Comparison of ENCODE assay signal across 8 mouse cellular contexts in the genomic region with DNA sequence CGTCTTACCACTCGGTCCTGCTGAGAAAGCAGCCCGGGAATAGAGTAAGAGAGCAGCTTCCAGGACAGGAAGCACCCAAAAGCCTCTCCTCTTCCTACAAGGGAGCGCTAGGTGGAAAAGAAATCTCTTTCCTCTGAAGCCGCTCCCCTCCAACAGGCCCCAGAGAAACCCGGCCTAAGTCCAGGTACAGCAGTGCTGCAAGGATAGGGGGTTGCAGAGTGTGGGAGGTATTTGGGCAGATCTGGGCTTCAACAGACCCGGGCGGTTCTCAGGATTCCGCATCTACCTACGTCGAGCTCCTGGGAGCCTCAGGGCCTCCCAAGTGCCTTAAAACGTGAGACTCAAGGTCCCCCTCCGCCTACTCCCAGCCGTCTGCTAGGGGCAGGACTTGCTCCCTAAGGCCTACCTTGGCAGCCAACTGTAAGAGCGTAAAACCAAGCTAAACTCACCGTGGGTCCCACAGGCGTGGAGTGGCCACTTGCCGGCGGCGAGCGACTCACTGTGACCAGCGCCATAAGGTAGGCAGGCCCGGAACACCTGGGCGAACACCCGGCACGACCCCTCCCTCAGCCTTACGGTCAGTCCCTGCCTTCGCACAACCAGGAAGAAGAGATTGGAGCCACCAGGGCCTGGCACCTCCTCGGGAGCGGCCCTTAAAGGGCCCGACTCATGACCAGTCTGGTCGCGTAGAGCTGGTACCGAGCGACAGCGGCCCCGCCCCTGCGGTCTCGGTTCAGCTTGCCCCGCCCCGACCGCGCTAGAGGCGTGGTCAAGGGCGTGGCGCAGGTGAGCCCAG. TPM values are rescaled to one million over a fixed set of nuclear protein-coding genes. Genes with fewer than 3 reads are reported as not detected.
DNase-seq lines count a peak whose midpoint lies in the region; ATAC-seq lines count a peak whose summit lies in the region.

A gene (minus strand): TSS at position 615 of the 796 bp plus-strand sequence.

- WGBS in hindbrain, embryonic 14.5 days, result 7% methylated on average over 46 of the region's 46 CpGs

- no peak within 1 kb of the TSS for H3K27ac ChIP-seq in hindbrain, embryonic 14.5 days

- H3K27me3 ChIP-seq in hindbrain, embryonic 14.5 days (ENCODE audit: control insufficient read depth, insufficient read depth, low read length), result peaks cover 28% of the 10 kb centered on the region

- DNase-seq in ZHBTc4 (ENCODE audit: low read depth, low spot score) (peak; percentile 66), MN1 (ENCODE audit: low spot score) (no peak)
- DNase-seq in cerebellum, postnatal 25 days, result peak; percentile 84 to 92
- DNase-seq in frontal cortex, postnatal 36 days (ENCODE audit: low spot score in 2 of 2), result peak; percentile 68 to 79
- DNase-seq in hindbrain, embryonic 14.5 days (ENCODE audit: low spot score), result no peak
- peak; percentile 46 to 51 for DNase-seq in layer of hippocampus, postnatal 25 days (ENCODE audit: extremely low spot score in 1 of 2, low spot score in 1 of 2)
- peak; percentile 91 for DNase-seq in lung, postnatal 36 days
- DNase-seq in right cerebral cortex, postnatal 10 days (ENCODE audit: low spot score in 2 of 2), result peak; percentile 73 to 74

- no peaks in the 10 kb centered on the region for H3K9me3 ChIP-seq in hindbrain, embryonic 14.5 days (ENCODE audit: control insufficient read depth, low read length)

- H3K4me3 ChIP-seq in hindbrain, embryonic 14.5 days (replicated peaks; ENCODE audit: low read length), result peak within 1 kb of the TSS; percentile 29

- ATAC-seq in hindbrain, embryonic 14.5 days (ENCODE audit: low FRiP score), result no peak

- peak within 1 kb of the TSS; percentile 48 for H3K4me2 ChIP-seq in hindbrain, embryonic 14.5 days (replicated peaks)

- H3K9ac ChIP-seq in hindbrain, embryonic 14.5 days, result peak within 1 kb of the TSS; percentile 46; the same call in 1 of the 2 replicates

- peaks cover 3% of the 10 kb centered on the region; the same call in 1 of the 2 replicates for H3K4me1 ChIP-seq in hindbrain, embryonic 14.5 days (replicated peaks; ENCODE audit: control insufficient read depth, insufficient read depth, low read length)

- peaks cover 35% of the 10 kb centered on the region for H3K36me3 ChIP-seq in hindbrain, embryonic 14.5 days (replicated peaks; ENCODE audit: control insufficient read depth, insufficient read depth)

RNA-seq across cellular contexts. Expression of the gene that starts here (rescaled TPM):
- 12.9 and 13.4 TPM in 2 replicates for polyA plus RNA-seq in hindbrain, embryonic 14.5 days (2014; fragmentation: Nextera tagmentation; extraction: Ambion mirVana)
- 10 to 100 TPM; 45.4 to 48.5 TPM for total RNA-seq in layer of hippocampus, postnatal 25 days (2021)

Comparison
In these comparisons a context has a peak if more than half of its experiments do, and no peak if none do; other contexts are left out.
1. DNase-seq: peak in ZHBTc4 (single experiment), cerebellum, postnatal 25 days (2 of 2), frontal cortex, postnatal 36 days (2 of 2), layer of hippocampus, postnatal 25 days (2 of 2), lung, postnatal 36 days (single experiment) and right cerebral cortex, postnatal 10 days (2 of 2); none in hindbrain, embryonic 14.5 days (single experiment) and MN1 (single experiment).